Mouse (Mus musculus): ENCODE data around the gene Defb22. TPM values are rescaled to one million over a fixed set of nuclear protein-coding genes. Genes with fewer than 3 reads are reported as not detected.

Gene Defb22
- total RNA-seq, 4 experiments from 2014 or later = not detected

DNA sequence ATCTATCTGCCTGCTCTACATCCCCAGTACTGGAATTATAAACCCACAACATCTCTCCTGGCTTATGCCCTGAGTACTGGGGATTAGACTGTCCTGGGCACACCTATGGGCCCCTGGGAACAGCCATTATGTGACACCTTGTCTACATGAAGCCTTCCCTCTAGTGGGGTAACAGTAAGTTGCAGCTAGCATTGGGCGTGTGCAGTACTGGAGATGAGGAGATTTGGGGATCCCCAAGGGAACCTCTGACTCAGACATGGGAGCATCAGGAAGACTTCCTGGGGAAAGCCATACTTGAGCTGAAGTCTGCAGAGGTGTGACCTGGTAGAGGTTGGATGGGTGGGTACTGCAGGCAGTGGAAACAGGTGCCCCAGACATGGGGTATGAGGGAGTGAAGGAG is 51.0 kb downstream of the Defb22 start:
- DNase-seq = no peak

DNA sequence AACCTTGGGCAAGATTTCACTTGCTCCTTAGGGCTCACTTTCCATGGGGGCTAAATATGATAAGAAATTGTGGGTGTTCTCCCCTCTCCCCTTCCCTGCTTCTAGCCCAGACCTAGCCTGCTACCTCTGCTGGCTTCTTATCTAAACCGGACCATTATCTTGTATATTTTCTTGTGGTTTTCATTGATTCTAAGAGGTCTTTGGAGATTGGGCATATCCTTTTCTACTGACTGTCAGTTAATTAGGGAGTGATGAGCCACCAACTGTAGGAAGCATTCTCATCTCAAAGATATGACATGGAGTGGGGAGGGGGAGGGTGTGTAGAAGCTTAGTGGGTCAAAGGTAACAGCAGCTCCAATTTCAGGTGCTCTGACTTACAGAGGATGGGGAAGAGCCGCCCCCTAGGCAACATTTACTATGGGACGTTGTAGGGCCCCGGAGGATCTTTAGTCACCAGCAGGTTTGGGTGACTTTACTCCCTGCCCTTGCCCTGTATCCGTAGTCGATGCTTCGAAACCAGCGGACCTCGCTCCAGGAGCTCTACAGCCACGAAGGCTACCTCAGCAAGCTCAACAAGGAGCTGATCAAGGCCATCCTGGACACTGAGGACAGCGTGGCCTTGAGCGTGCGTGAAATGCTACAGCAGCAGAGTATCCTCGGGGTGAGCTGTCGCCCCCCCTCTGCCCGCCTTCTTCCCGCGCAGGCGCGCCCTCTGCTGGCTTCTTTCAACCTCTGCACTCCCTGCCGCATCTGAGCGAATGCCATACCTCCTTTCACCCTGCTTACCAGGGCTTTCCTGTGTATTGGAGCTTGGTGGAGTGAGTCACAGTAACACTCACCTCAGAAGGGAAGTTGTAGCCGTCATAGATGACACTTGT is 52.7 kb downstream of the Defb22 start:
- peak; percentile 80 for DNase-seq

DNA sequence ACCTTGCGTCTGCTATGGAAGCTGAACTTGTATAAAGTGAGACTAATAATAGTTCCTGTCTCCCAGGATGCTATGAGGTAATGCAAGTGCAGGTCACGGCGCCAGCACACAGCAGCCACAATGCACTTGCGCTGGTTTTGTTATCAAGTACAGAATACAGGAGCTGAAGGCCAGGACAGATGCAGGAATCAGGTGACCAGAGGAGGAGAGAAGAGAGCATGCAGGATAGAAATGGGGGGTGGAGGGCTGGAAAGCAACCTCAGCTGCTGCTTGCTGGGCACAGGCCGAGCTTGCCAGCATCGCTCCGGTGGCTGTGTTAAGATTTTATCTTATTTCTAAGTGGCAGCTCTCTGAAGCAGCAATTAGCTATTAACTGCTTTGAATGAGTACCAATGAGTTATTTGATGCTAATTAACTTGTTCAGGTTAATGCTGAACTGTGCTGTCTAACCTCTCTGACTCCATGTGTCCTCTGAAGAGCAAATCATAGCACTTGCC is 53.5 kb downstream of the Defb22 start:
- DNase-seq = no peak

Other genes starting within 250 kb of the Defb22 start
- 100 to 1,000 TPM; 143 to 157 (median 143) TPM for gene Tbc1d20, start 196.3 kb downstream of the Defb22 start, total RNA-seq (2022)
- gene Rbck1, start 157.5 kb downstream of the Defb22 start, total RNA-seq (2022) = 100 to 1,000 TPM; 120 to 169 (median 145) TPM
- 10 to 100 TPM in 2 of 4 experiments, 1 to 10 TPM in 2; 2.8 to 11.3 (median 6.9) TPM for gene Trib3, start 146.1 kb downstream of the Defb22 start, total RNA-seq (2022)
- 10 to 100 TPM in 1 of 4 experiments, 1 to 10 TPM in 3; 5.3 to 11.3 (median 8.1) TPM for gene Nrsn2, start 113.5 kb downstream of the Defb22 start, total RNA-seq (2022)
- gene Sox12, start 92.1 kb downstream of the Defb22 start, total RNA-seq (2022) = 10 to 100 TPM in 3 of 4 experiments, 1 to 10 TPM in 1; 9.9 to 16.8 (median 12.6) TPM
- 10 to 100 TPM in 1 of 4 experiments, 1 to 10 TPM in 3; 7.9 to 11.2 (median 9.2) TPM for gene Zcchc3, start 75.1 kb downstream of the Defb22 start, total RNA-seq (2022)
- gene 6820408C15Rik, start 74.6 kb downstream of the Defb22 start, total RNA-seq (2022) = under 1 TPM; 0.32 to 0.51 (median 0.42) TPM
- not detected for gene Defb23, start 25.5 kb downstream of the Defb22 start, total RNA-seq (2022)
- not detected for gene Defb20, start 13.1 kb downstream of the Defb22 start, total RNA-seq (2022)
- gene Defb26, start 21.6 kb upstream of the Defb22 start, total RNA-seq (2022) = not detected
- not detected for gene Defb28, start 28.1 kb upstream of the Defb22 start, total RNA-seq (2022)
- not detected for gene Defb29, start 50.0 kb upstream of the Defb22 start, total RNA-seq (2022)
- gene Gm17416, start 79.2 kb upstream of the Defb22 start, total RNA-seq (2022) = not detected
- gene Defb21, start 82.6 kb upstream of the Defb22 start, total RNA-seq (2022) = not detected
- gene Defb19, start 90.2 kb upstream of the Defb22 start, total RNA-seq (2022) = not detected
- not detected for gene Defb45, start 109.3 kb upstream of the Defb22 start, total RNA-seq (2022)
- gene Defb36, start 114.2 kb upstream of the Defb22 start, total RNA-seq (2022) = 1 to 10 TPM in 1 of 4 experiments, under 1 TPM in 1, not detected in 2; 0.86 to 1.5 TPM
- 1 to 10 TPM in 2 of 4 experiments, not detected in 2; 1.9 to 2.2 TPM for gene Defb25, start 132.9 kb upstream of the Defb22 start, total RNA-seq (2022)
- gene Rem1, start 136.8 kb upstream of the Defb22 start, total RNA-seq (2022) = 10 to 100 TPM in 3 of 4 experiments, 1 to 10 TPM in 1; 9.0 to 20.8 (median 14.6) TPM
- gene H13, start 179.3 kb upstream of the Defb22 start, total RNA-seq (2022) = 100 to 1,000 TPM; 162 to 222 (median 201) TPM
- 10 to 100 TPM; 28.1 to 32.3 (median 29.7) TPM for gene Mcts2, start 196.9 kb upstream of the Defb22 start, total RNA-seq (2022)
- gene Id1, start 246.1 kb upstream of the Defb22 start, total RNA-seq (2022) = 10 to 100 TPM; 38.9 to 74.3 (median 55.1) TPM